Mouse (Mus musculus) Patski (cell line): ENCODE measurements around the gene Tnfrsf23. TPM values are rescaled to one million over a fixed set of nuclear protein-coding genes. Genes with fewer than 3 reads are reported as not detected.
"Not testable (repeated sequence)": the region's sequence is repeated elsewhere in the genome, so short reads cannot be mapped to it uniquely, and the experiment has no call there.

Experiments used
- ATAC-seq: fragments of 100-300 bp; one replicate; pipeline ENCODE4 v1.8.0; 2021
- CTCF ChIA-PET: fragments of 350-600 bp; sonication (Branson Sonifier 250); formaldehyde crosslinking; loops from one replicate; lab custom pipeline; 2022; ENCODE audit warnings: inconsistent platforms; lab: Charles Lee
- POLR2A ChIA-PET: fragments of 350-600 bp; sonication (Branson Sonifier 250); formaldehyde crosslinking; loops from one replicate; lab custom pipeline; 2022; ENCODE audit warnings: antibody characterized with exemption, inconsistent platforms; lab: Charles Lee
- DNase-seq: peaks from one replicate; pipeline ENCODE4 v3.0.0-alpha.2; 2011; ENCODE audit warnings: low read depth, low spot score
- H3K27me3 ChIP-seq: fragments of 371-371 bp; one replicate; pipeline ENCODE4 v1.5.1; 2021
- CTCF ChIP-seq: fragments of 100-300 bp; IDR thresholded peaks from one replicate; pipeline ENCODE4 v1.5.1; 2021
- in situ Hi-C: fragments of 300-500 bp; cut with MboI; formaldehyde crosslinking; loops from 3 replicates; pipeline ENCODE4 v1.11.1; 2018; ENCODE audit warnings: low pct_unique_long_range_greater_than_20kb, mixed read lengths
- polyA plus RNA-seq: library from polyadenylated mRNA; unstranded; gene quantifications from one replicate; pipeline ENCODE4 v1.2.3, GENCODE M21; 2021

The Tnfrsf23 gene
- polyA plus RNA-seq, 1 experiment from 2014 or later: 20.6 TPM

- CTCF ChIA-PET: interaction anchor here (1.6 to 7.9 kb wide), 2 partner anchors 9 to 37 kb away, joined by 6 to 57 read pairs; no protein-coding TSS in a partner anchor
- H3K27me3 ChIP-seq: no peaks in the 10 kb centered on the region
- TF ChIP-seq CTCF: no peak
- in situ Hi-C loops: no loop called here
- no peak for DNase-seq
- POLR2A ChIA-PET: interaction anchor here (1.4 kb wide), 1 partner anchor 29 kb away, joined by 3 read pairs; no protein-coding TSS in a partner anchor
- ATAC-seq: no peak
Measured at GRCm38 (mm10) chr7:143711381-143711780, 25.7 kb upstream of the Tnfrsf23 start.

GRCm38 (mm10) chr7:143709395-143709794, 23.7 kb upstream of the Tnfrsf23 start:
- ChIA-PET POLR2A (no interaction called here), CTCF (interaction anchor here (1.4 to 7.9 kb wide), 3 partner anchors 39 to 126 kb away, joined by 4 to 57 read pairs (median 5); no protein-coding TSS in a partner anchor)
- ATAC-seq (no peak), DNase-seq (no peak)
- no peak for TF ChIP-seq CTCF
- in situ Hi-C loops: loop anchor here (5.0 kb wide), 1 partner anchor 38 kb away; no protein-coding TSS in a partner anchor
- no peaks in the 10 kb centered on the region for H3K27me3 ChIP-seq

GRCm38 (mm10) chr7:143706697-143707438, 21.2 kb upstream of the Tnfrsf23 start:
- ChIA-PET CTCF (interaction anchor here (0.7 to 7.9 kb wide), 27 partner anchors 8 to 185 kb away, joined by 3 to 57 read pairs (median 4); partner anchors contain the start of genes Mrgpre and Tnfrsf23), POLR2A (interaction anchor here (0.9 to 2.4 kb wide), 3 partner anchors 33 to 41 kb away, joined by 3 to 9 read pairs (median 3); no protein-coding TSS in a partner anchor)
- no peaks in the 10 kb centered on the region for H3K27me3 ChIP-seq
- ATAC-seq: peak; percentile 58
- TF ChIP-seq CTCF: peak; percentile 98
- DNase-seq: peak; percentile 60
- in situ Hi-C loops: loop anchor here (5.0 kb wide), 1 partner anchor 40 kb away; no protein-coding TSS in a partner anchor

GRCm38 (mm10) chr7:143696140-143696539, 10.5 kb upstream of the Tnfrsf23 start:
- no peak for TF ChIP-seq CTCF
- POLR2A ChIA-PET: no interaction called here
- no peak for ATAC-seq
- CTCF ChIA-PET: interaction anchor here (0.6 to 4.2 kb wide), 5 partner anchors 10 to 130 kb away, joined by 3 to 15 read pairs (median 3); no protein-coding TSS in a partner anchor
- in situ Hi-C loops: no loop called here
- H3K27me3 ChIP-seq: no peaks in the 10 kb centered on the region
- no peak for DNase-seq

- CTCF ChIA-PET: no interaction called here
- no peak for DNase-seq
- in situ Hi-C loops: loop anchor here (5.0 kb wide), 1 partner anchor 97 kb away; no protein-coding TSS in a partner anchor
- POLR2A ChIA-PET: no interaction called here
- ATAC-seq: no peak
- H3K27me3 ChIP-seq: no peaks in the 10 kb centered on the region
- no peak for TF ChIP-seq CTCF
Measured at GRCm38 (mm10) chr7:143694550-143694949, 8.9 kb upstream of the Tnfrsf23 start.

GRCm38 (mm10) chr7:143692746-143693510, 7.3 kb upstream of the Tnfrsf23 start:
- TF ChIP-seq CTCF: no peak
- no peak for DNase-seq
- in situ Hi-C loops: loop anchor here (5.0 kb wide), 1 partner anchor 96 kb away; no protein-coding TSS in a partner anchor
- ChIA-PET CTCF (interaction anchor here (1.2 kb wide), 1 partner anchor 13 kb away, joined by 3 read pairs; no protein-coding TSS in a partner anchor), POLR2A (no interaction called here)
- no peak for ATAC-seq
- H3K27me3 ChIP-seq: no peaks in the 10 kb centered on the region

- TF ChIP-seq CTCF: no peak
- H3K27me3 ChIP-seq: no peaks in the 10 kb centered on the region
- ChIA-PET CTCF (interaction anchor here (1.1 to 1.5 kb wide), 2 partner anchors 14 to 56 kb away, joined by 3 to 6 read pairs; no protein-coding TSS in a partner anchor), POLR2A (no interaction called here)
- no peak for DNase-seq
- no peak for ATAC-seq
- in situ Hi-C loops: loop anchor here (5.0 kb wide), 1 partner anchor 95 kb away; no protein-coding TSS in a partner anchor
Measured at GRCm38 (mm10) chr7:143691909-143692308, 6.2 kb upstream of the Tnfrsf23 start.

- no peak for DNase-seq
- no peak for ATAC-seq
- ChIA-PET CTCF (interaction anchor here (1.1 to 1.5 kb wide), 2 partner anchors 15 to 57 kb away, joined by 3 to 6 read pairs; no protein-coding TSS in a partner anchor), POLR2A (no interaction called here)
- TF ChIP-seq CTCF: no peak
- H3K27me3 ChIP-seq: no peaks in the 10 kb centered on the region
- in situ Hi-C loops: loop anchor here (5.0 kb wide), 1 partner anchor 94 kb away; no protein-coding TSS in a partner anchor
Measured at GRCm38 (mm10) chr7:143691181-143691580, 5.5 kb upstream of the Tnfrsf23 start.

- POLR2A ChIA-PET: no interaction called here
Measured at GRCm38 (mm10) chr7:143689946-143690345, 4.3 kb upstream of the Tnfrsf23 start.

GRCm38 (mm10) chr7:143689481-143689880, 3.8 kb upstream of the Tnfrsf23 start:
- no peaks in the 10 kb centered on the region for H3K27me3 ChIP-seq
- no peak for ATAC-seq
- ChIA-PET POLR2A (no interaction called here), CTCF (interaction anchor here (0.8 kb wide), 1 partner anchor 148 kb away, joined by 3 read pairs; no protein-coding TSS in a partner anchor)
- no peak for TF ChIP-seq CTCF
- DNase-seq: no peak
- in situ Hi-C loops: no loop called here

More at GRCm38 (mm10) chr7:143689946-143690345, 4.3 kb upstream of the Tnfrsf23 start:
- DNase-seq: no peak
- ATAC-seq: no peak
- TF ChIP-seq CTCF: no peak
- CTCF ChIA-PET: no interaction called here
- H3K27me3 ChIP-seq: no peaks in the 10 kb centered on the region
- in situ Hi-C loops: loop anchor here (5.0 kb wide), 1 partner anchor 93 kb away; no protein-coding TSS in a partner anchor

- DNase-seq, H3K27me3 ChIP-seq, ATAC-seq, CTCF ChIA-PET, POLR2A ChIA-PET, in situ Hi-C loops: not testable (repeated sequence)
Measured at GRCm38 (mm10) chr7:143686676-143687075, 1.0 kb upstream of the Tnfrsf23 start.

- ChIA-PET POLR2A (interaction anchor here (0.6 to 1.0 kb wide), 3 partner anchors 26 to 145 kb away, joined by 3 to 4 read pairs (median 3); no protein-coding TSS in a partner anchor), CTCF (interaction anchor here (0.8 to 2.7 kb wide), 3 partner anchors 21 to 48 kb away, joined by 3 to 7 read pairs (median 3); no protein-coding TSS in a partner anchor)
- DNase-seq, H3K27me3 ChIP-seq, ATAC-seq, in situ Hi-C loops: not testable (repeated sequence)
Measured at GRCm38 (mm10) chr7:143686191-143686590, 519 bp upstream of the Tnfrsf23 start.

GRCm38 (mm10) chr7:143684569-143684968, 1.1 kb downstream of the Tnfrsf23 start:
- POLR2A ChIA-PET, DNase-seq, ATAC-seq: not testable (repeated sequence)

More at GRCm38 (mm10) chr7:143684569-143684968, 1.1 kb downstream of the Tnfrsf23 start:
- CTCF ChIA-PET: interaction anchor here (2.7 kb wide), 1 partner anchor 46 kb away, joined by 7 read pairs; no protein-coding TSS in a partner anchor
- H3K27me3 ChIP-seq, in situ Hi-C loops: not testable (repeated sequence)
